Mouse (Mus musculus): ENCODE measurements around the gene Fbxw5. TPM values are rescaled to one million over a fixed set of nuclear protein-coding genes. Genes with fewer than 3 reads are reported as not detected.

The Fbxw5 gene
- total and polyA plus RNA-seq, 3 experiments = 34.3 to 40.4 (median 37.4) TPM

GRCm38 (mm10) chr2:25509912-25510311, 9.4 kb downstream of the Fbxw5 start:
- Histone ChIP-seq H3K4me2 (ENCODE audit: insufficient read depth, low read depth, poor library complexity, severe bottlenecking) (no peak overlapping the region), H3K27me3 (replicated peaks) (no peaks in the 10 kb centered on the region), H3K4me1 (ENCODE audit: control insufficient read depth in 1 of 2, insufficient read depth in 2 of 2) (peaks cover 5 to 6% of the 10 kb centered on the region in 2 experiments; a peak in 2 of 4 replicates), H3K9me3 (replicated peaks; ENCODE audit: low read length) (no peaks in the 10 kb centered on the region), H3K36me3 (replicated peaks in 1 of 2; ENCODE audit: control insufficient read depth in 1 of 2, insufficient read depth in 1 of 2, low read length in 1 of 2) (peaks cover 5 to 20% of the 10 kb centered on the region in 2 experiments), H3K9ac (ENCODE audit: insufficient read depth, low read depth) (no peak overlapping the region), H3K27ac (ENCODE audit: insufficient read depth, low read depth) (no peak overlapping the region), H3K4me3 (replicated peaks in 1 of 3; ENCODE audit: low read depth in 2 of 3, low read length in 2 of 3, poor library complexity in 1 of 3) (no peak overlapping the region), H3K79me2 (replicated peaks; ENCODE audit: control insufficient read depth, extremely low read depth, insufficient read depth, poor library complexity, severe bottlenecking) (no peaks in the 10 kb centered on the region)
- TF ChIP-seq CTCF (conservative IDR thresholded peaks at IDR 0.05 in 1 of 2, IDR thresholded peaks at IDR 0.05 in 1 of 2; ENCODE audit: low read depth in 2 of 2, low read length in 2 of 2) = peak; percentile 19 to 87; a peak in 3 of 4 replicates
- no peak for TF ChIP-seq RCOR1 (conservative IDR thresholded peaks at IDR 0.05; ENCODE audit: low read depth, low read length)
- no peak for TF ChIP-seq MAZ (IDR thresholded peaks at IDR 0.05; ENCODE audit: low read depth, low read length)
- TF ChIP-seq NELFE (IDR thresholded peaks at IDR 0.05; ENCODE audit: low read depth, low read length) = peak; percentile 30; the same call in 1 of the 2 replicates
- peak; percentile 85 for TF ChIP-seq SMC3 (IDR thresholded peaks at IDR 0.05; ENCODE audit: low read depth, low read length)
- TF ChIP-seq ZC3H11A (IDR thresholded peaks at IDR 0.05; ENCODE audit: low read depth, low read length) = peak; percentile 66
- no peak for TF ChIP-seq MYC (IDR thresholded peaks at IDR 0.05; ENCODE audit: low read depth, low read length)
- peak; percentile 87 for TF ChIP-seq RAD21 (IDR thresholded peaks at IDR 0.05; ENCODE audit: low read depth, low read length)
- no peak for TF ChIP-seq EP300 (IDR thresholded peaks at IDR 0.05; ENCODE audit: low read length)
- TF ChIP-seq TBP (conservative IDR thresholded peaks at IDR 0.05; ENCODE audit: low read depth, low read length) = no peak
- peak; percentile 14; the same call in 1 of the 2 replicates for TF ChIP-seq NRF1 (IDR thresholded peaks at IDR 0.05; ENCODE audit: low read depth, low read length)
- DNase-seq (ENCODE audit: extremely low read depth) = no peak
- dilution Hi-C loops (cut with MboI; ENCODE audit: extremely low pct_ligation_motif_present, extremely low pct_unique_long_range_greater_than_20kb, low sequenced_read_pairs) (no loop called here), in situ Hi-C loops (cut with MboI; ENCODE audit: low pct_ligation_motif_present, low pct_unique_long_range_greater_than_20kb, low sequenced_read_pairs) (loop anchor here (5.0 kb wide), 1 partner anchor 42 kb away; no protein-coding TSS in a partner anchor)

DNA sequence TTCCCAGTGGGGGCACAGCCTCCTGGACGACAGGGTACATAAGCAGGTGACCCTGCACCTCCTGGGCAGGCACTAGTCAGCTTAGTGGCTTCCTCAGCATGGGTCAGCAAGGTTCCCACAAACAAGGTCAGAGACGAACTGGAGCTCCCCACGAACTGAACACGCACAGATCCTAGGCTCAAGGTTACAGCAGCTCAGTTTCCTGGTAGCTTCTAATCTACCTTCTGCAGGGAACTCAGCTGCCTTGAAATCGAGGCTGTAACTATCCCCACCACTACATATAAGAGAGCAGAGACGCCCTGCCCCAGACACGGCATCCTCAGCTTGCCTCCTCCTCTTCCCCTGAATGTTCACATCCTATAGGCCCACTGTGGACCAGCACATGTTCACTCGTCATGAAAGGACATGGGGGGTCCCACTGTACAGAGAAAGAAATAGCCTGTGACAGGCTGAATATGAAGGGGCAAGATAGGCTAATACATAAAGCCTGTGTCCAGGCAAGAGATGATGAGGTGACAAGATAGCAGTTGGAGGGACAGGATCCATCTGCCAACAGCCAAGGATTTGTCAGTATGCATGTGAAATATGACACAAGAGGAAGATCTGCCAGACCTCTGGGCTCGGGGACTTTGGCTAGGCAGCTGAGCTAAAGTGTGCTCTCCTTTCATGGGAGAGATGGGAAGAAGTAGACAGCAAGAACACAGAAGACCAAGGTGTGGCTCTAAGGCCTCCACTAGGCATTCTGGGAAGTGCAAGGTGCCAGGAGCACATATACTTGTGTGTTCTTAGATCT, 26.2 kb downstream of the Fbxw5 start:
- no peak overlapping the region for H3K4me3 ChIP-seq (replicated peaks in 1 of 3; ENCODE audit: low read depth in 2 of 3, low read length in 2 of 3, poor library complexity in 1 of 3)
- peaks cover 2% of the 10 kb centered on the region; the same call in 1 of the 2 replicates for H3K79me2 ChIP-seq (replicated peaks; ENCODE audit: control insufficient read depth, extremely low read depth, insufficient read depth, poor library complexity, severe bottlenecking)
- in situ Hi-C loops (cut with MboI; ENCODE audit: low pct_ligation_motif_present, low pct_unique_long_range_greater_than_20kb, low sequenced_read_pairs) = no loop called here
- H3K9me3 ChIP-seq (replicated peaks; ENCODE audit: low read length) = no peaks in the 10 kb centered on the region
- peaks cover 0 to 8% of the 10 kb centered on the region in 2 experiments; a peak in 1 of 4 replicates for H3K4me1 ChIP-seq (ENCODE audit: control insufficient read depth in 1 of 2, insufficient read depth in 2 of 2)
- H3K9ac ChIP-seq (ENCODE audit: insufficient read depth, low read depth) = no peak overlapping the region
- H3K36me3 ChIP-seq (replicated peaks in 1 of 2; ENCODE audit: control insufficient read depth in 1 of 2, insufficient read depth in 1 of 2, low read length in 1 of 2) = peaks cover 91 to 97% of the 10 kb centered on the region in 2 experiments
- no peak for TF ChIP-seq RAD21 (IDR thresholded peaks at IDR 0.05; ENCODE audit: low read depth, low read length)
- no peak for TF ChIP-seq MAZ (IDR thresholded peaks at IDR 0.05; ENCODE audit: low read depth, low read length)
- TF ChIP-seq UBTF (IDR thresholded peaks at IDR 0.05; ENCODE audit: low read depth, low read length) = no peak
- TF ChIP-seq POLR2AphosphoS2 (IDR thresholded peaks at IDR 0.05; ENCODE audit: low read depth, low read length) = no peak
- TF ChIP-seq ZC3H11A (IDR thresholded peaks at IDR 0.05; ENCODE audit: low read depth, low read length) = no peak
- no peak for TF ChIP-seq JUN (IDR thresholded peaks at IDR 0.05; ENCODE audit: insufficient read depth, low read depth, low read length)
- no peak for TF ChIP-seq CTCF (conservative IDR thresholded peaks at IDR 0.05 in 1 of 2, IDR thresholded peaks at IDR 0.05 in 1 of 2; ENCODE audit: low read depth in 2 of 2, low read length in 2 of 2)
- TF ChIP-seq POLR2A (IDR thresholded peaks at IDR 0.05; ENCODE audit: low read depth, low read length) = no peak
- TF ChIP-seq KAT2A (IDR thresholded peaks at IDR 0.05; ENCODE audit: insufficient replicate concordance, low read length) = no peak
- no peak for TF ChIP-seq NELFE (IDR thresholded peaks at IDR 0.05; ENCODE audit: low read depth, low read length)
- no peak for TF ChIP-seq ZKSCAN1 (IDR thresholded peaks at IDR 0.05; ENCODE audit: borderline replicate concordance, low read depth, low read length)
- no peak for TF ChIP-seq TCF12 (IDR thresholded peaks at IDR 0.05; ENCODE audit: low read depth, low read length)
- TF ChIP-seq CHD1 (IDR thresholded peaks at IDR 0.05; ENCODE audit: low read depth, low read length) = no peak
- TF ChIP-seq ZMIZ1 (IDR thresholded peaks at IDR 0.05; ENCODE audit: low read depth, low read length) = no peak
- no peak for TF ChIP-seq NRF1 (IDR thresholded peaks at IDR 0.05; ENCODE audit: low read depth, low read length)
- no peak overlapping the region for H3K27ac ChIP-seq (ENCODE audit: insufficient read depth, low read depth)
- H3K4me2 ChIP-seq (ENCODE audit: insufficient read depth, low read depth, poor library complexity, severe bottlenecking) = no peak overlapping the region
- DNase-seq (ENCODE audit: extremely low read depth) = no peak
- no peaks in the 10 kb centered on the region for H3K27me3 ChIP-seq (replicated peaks)
- dilution Hi-C loops (cut with MboI; ENCODE audit: extremely low pct_ligation_motif_present, extremely low pct_unique_long_range_greater_than_20kb, low sequenced_read_pairs) = no loop called here

Measured in CH12.LX (cell line).